Mouse (Mus musculus) liver (tissue): ENCODE measurements around the gene Zfx.

Experiments
- DNase-seq: peaks from one replicate; pipeline ENCODE4 v3.0.0-alpha.2; 2020; ENCODE audit warnings: mixed read lengths

The Zfx gene

DNA sequence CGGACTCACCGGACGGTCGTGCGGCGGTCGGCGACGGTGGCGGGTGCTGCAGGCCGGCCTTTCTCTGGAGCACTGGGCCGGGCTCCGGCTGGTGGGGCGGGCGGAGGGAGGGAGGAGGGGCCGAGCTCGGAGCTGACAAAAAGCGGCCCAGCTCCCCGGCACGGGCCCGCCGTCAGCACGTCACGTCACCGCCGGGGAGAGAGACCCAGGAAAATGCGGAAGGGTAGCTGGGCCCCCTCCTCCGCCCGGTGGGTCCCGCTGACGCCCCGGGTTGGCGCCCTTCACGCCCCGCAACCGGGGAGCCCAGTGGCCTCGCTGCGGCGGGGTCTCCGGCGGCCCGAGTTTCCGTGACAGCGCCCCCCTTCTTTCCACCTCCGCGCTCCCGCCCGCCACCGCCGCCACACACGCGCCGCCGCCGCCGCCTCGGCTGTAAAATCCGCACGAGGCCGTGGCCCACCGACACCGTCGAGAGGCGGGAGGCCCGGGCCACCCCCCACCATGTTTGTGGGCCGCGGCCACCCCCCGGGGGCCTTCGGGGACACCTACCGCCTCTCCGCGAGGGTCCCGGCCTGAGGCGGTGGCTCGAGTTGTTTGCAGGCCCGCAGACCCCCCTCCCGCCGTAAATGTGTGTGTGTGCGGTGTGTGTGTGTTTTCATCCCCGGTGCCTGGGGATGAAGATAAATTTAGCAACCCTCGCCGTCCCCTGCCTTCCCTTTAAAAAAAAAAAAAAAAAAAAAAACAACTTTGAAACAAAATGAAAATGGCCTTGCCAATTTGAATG, at the start of gene Zfx:
Gene Zfx, minus strand, starts transcription at position 644 of the 781 bp plus-strand sequence.
- DNase-seq: peak; percentile 81

DNA sequence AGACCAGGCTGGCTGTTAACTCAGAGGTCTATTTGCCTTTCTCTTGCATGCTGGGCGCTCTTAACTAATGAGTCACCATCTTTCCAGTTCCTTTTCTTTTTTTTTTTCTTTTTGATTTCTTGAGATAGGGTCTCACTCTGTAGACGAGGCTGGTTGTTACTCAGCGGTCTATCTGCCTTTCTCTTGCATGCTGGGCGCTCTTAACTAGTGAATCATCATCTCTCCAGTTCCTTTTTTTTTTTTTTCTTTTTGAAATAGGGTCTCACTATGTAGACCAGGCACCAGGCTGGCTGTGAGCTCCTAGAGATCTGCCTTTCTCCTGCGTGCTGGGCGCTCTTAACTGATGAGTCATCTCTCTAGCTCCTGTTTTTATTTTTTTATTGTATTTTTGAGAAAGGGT, 45.8 kb upstream of the Zfx start:
- DNase-seq: no peak

DNA sequence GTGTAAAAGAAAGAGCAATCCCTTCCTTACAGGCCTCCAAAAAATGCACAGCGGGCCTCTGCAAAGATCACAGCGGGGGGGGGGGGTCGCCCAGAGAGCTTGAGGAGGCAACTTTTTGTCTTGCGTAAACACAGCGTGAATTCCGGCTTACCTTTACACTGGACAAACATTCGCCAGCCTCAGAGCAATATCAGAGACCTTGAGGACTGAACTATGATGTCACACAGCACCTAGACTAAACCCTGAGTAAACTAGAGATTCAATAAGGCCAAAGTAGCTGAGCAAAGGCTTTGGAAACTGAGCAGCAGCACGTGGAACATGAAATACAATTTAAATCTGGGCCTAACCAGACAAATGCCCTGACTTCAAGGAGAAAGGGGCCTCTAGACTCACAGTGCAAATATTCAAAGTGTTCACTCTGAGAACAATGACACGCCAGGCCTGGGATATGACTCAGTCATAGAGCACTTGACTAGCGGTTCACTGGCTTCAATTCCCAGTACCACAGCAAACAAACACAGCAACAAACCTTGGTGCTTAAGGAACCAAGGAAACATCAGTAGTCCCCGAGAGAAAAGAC, 28.8 kb upstream of the Zfx start:
- DNase-seq: no peak

DNA sequence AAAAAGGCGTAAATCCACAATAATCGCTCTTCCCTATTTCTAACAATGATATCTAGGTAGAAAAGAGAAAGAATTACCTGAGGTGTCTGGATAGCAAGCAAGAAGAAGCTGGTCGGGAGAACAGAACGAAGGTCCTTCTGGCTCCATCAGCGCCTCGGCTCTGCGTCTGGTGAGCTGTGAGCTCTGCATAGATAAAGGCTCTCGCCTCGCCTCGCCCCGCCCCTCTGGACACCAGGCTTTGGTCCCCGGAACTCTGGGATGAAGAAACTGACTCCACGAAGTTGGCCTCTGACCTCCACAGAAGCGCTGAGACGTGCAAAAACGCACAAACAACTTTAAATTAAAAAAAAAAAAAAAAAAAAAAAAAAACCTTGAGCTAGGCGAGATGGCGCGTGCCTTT, 27.0 kb upstream of the Zfx start:
- DNase-seq: no peak

DNA sequence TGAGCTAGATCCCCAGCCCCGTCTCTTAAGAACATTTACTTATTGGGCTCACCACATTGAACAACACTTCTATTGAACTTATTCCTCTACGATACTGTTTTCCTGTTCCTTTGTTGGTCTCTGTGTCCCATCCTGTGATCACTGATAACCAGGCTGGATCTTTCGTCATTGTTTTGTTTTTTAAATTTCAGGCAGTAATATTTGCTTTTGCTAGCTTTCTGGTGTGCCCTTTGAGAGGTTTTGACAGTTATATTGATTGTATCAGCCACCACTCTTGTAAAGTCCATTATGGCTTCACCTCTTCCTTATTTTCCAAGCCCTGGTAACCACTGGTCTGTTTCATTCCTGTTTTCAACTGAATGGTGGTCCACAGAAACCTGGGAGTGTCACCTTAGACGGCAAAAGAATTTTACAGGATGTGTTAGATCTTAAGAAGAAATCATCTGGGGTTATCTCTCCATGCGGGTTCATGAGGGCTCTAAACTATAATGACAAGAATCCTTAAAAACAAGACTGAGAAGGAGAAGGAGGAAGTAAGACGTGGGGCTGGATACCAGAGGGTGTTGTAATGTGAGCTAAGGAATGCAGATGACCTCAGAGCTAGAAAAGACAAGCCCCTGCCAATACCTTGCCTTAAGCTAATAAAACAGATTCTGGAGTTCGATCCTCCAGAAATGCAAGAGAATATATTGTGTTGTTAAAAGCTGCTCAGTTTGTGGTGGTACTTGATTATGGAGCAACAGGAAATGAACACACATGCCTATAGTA, 18.7 kb upstream of the Zfx start:
- DNase-seq: no peak

DNA sequence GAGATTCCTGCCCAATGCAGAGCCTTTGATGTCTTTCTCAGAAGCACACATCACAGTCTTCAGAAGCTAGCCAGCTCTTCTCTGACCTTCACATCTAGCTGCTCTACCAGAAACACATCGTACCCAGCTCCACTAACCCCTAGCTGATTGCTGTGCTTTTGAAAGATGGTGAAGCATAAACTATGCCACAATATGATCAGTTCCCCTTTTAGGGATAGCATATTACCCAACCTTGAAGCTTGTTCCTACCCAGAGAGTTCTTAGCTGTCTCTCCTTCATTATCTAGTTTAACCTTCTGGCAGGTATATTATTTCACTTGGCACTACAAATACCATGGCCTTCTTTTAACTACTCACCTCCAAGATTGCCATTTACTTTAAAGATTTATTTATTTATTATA, 16.6 kb upstream of the Zfx start:
- DNase-seq: no peak

DNA sequence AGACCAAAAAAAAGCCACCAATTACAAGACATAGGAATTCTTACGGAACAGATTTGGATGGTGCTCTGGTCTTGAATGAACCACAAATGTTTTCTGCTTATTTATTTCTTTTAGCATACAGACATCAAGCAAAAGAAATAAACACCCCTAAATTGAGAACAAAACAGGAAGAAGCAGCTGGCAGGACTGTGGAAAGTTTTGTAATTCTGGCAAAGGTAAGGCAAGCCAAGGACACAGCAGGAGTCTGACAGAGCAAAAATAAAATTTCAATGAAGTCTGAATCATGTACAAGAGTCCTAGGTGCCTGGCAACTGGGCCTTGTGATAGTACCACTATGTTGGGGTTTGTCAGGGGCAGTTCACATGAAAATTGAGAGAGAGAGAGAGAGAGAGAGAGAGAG, 14.8 kb upstream of the Zfx start:
- no peak for DNase-seq

DNA sequence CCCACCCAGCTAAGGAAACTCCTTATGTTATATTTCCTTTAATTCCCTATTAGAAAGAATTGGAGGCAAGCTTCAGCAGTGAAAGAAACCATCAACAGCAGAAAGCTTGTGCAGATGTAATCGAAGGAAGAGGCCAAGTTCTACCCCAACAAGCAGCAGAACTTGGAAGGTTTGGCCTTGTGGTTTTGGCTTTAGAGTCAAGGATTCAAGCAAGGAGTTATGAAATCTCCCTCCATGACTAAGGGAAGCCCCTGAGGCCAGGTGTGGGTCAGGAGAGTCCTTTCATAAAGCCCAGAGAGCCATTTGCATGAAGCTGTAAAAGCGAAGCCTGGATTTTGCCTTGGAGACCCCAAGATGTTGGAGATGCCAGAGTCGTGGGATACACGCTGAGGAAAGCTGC, 11.6 kb upstream of the Zfx start:
- no peak for DNase-seq

DNA sequence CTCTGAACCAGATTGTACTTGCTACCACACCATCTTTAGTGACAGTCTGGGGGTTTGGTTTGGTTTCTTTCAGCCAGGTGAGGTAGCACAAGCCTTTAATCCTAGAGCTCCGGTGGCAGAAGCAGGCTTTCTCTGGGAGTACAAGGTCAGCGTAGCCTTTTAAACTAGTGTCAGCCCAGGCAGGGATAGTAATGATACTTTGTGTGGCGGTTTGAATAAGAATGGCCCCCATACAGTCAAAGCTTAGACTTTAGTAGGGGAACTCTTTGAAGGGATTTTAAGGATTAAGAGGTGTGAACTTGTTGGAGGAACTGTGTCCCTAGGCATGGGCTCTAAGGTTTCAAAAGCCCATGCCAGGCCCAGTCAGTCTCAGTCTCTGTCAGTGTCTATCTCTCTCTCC, 10.0 kb upstream of the Zfx start:
- no peak for DNase-seq

DNA sequence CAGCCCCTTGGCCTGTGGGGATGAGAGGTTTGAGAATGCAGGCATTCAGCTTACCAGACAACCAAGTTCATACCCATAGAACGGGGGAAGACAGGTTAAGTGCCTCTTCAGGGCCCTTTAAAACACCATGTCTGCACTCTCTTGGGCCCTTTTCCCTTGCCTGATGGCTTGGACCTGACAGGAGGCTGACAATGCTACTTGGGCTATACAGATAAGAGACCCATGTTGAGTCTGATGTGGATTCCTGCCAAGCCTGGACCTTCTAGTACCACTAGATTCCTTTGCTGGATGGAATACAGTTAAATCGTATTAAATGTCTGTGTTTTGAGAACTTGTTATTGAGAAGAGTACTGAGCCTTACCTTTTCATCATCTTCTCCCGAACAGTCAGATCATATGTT, 8.7 kb upstream of the Zfx start:
- DNase-seq: no peak

DNA sequence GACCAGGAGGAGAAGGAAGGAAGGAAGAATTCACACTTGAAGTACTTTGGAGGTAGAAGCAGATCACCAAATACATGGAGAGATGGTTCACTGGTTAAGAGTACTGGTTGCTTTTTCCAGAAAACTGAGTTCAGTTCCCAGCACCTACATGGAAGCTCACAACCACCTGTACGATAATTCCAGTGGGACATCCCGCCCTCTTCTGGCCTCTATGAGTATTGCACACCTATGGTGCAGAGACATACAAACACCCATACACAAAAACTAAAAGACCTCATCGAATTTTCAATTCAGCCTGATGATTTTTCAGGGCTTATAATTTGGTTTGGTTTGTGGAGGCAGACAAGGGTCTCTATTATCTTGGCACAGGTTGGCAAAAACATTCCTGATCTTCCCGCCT, 6.2 kb upstream of the Zfx start:
- DNase-seq: no peak

DNA sequence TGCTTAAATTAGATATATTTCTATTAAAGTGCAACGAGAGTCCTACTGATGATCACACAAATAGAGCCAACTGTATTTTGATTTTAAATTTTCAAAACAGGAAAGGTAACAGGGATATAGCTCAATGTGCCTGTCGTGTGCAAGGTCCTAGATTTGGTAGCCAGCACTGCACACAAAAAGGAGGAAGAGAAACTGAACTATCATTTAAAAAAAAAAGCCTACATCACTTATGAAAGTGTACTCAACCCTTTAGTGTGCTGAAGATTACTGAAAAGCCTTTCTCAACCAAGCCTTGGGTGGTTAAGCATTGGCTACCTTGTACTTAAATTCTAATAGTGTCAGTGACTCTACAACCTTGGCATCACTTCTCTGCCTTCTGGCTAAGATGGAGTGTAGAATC, 2.4 kb upstream of the Zfx start:
- no peak for DNase-seq

DNA sequence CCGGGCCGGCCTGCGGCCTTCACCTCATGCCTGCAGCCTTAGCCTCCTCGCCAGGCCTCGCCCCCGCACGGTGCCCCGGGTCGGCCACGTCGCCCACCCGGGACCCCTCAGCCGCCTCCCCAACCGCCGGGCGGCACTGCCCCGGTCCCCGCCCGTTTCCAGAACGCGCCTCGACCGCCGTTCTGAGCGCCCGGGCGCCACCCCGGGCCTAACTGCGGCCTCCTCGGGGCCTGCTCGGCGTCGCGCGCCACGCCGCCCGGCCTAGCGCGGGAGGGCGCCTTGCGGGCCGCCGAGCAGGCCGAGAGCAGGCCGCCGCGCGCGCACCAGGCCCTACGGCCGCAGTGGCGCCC, 818 bp downstream of the Zfx start:
- no peak for DNase-seq

DNA sequence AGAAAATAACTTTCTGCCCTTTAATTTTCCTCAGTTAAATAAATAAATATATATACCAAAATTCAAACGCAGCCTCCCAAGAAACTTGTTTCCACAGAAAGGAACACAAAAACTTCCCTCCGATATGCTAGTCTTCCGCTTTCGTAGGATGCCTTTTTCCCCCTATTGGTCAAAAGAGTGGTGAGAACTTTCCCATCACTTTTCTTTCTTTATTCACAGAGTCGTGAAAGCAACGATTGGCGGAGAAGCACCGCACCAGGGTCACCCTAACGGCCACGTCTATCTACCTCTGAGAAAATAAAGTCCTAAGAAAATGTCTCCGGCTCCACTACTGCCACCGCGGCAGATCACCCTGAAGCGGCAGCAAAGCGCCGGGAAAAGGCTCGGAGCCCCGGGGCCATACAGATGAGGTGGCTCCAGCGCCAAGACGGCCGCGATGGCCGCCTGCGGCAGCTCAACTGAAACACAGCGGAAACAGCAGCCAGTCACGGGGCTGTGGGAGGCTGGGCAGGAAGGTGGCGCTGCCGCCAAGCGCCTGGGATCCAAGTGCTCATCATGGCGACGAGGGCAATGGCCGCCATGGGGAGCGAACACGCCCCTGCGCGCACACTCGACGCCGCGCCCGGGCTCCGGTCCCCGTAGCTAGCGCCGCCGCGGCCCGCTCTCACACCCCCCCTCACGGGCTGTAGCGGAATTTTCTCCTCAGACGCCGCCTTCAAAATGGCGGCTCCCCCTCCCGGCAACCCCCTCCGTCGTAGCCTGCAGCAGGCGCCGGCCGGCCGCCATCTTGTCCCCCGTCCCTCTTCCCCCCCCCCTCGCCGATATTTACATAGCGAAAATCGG, 1.4 kb downstream of the Zfx start:
- peak; percentile 88 for DNase-seq

DNA sequence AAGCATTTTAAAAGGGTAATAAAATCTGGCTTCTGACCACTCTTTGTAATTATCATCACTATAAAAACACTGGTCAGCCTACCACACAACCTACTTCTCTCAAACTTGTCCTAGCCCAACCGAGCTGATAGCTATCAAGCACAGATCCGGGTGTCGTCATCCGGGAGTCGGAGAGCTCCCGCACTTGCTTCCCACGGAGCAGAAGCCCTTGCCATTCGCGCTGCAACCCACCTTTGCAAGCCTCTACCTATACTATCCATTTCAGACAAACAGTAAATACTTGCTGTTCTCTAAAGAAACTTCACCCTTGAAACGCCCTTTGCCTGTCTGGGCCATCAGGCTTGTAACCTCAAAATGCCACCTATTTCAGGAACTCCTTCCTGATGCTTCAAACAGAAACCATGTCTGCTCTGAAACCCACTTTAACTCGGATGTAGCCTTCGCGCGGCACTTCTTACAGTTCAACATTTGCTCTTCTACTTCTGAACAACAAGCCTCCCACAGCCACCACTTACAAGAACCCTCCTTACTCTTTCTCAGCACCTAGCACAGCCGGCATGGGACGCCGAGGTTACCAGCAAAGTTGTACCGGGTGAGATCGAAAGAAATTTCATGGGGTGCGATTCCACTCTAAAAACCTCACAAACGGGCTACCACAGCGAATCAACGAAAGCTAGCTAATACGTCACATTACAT, 2.2 kb downstream of the Zfx start:
- DNase-seq: peak; percentile 59

DNA sequence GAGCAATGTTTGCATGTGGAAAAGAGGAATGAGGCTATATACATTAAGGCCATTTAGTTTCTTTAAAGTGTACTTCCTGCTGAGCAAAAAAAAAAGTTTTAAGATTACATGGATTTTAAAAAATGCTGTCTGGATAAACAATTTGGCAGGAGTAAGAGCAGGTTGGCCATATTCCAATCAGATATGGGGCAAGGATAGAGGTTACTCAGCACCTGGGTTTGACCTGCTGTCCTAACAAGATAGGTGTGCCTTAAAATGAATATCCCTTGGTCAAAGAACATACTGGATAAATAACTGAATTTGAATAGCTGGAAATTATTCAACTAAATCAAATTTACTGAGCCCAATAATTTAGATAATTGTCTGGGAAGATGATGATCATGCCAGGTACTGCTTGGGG, 5.2 kb downstream of the Zfx start:
- DNase-seq: no peak

DNA sequence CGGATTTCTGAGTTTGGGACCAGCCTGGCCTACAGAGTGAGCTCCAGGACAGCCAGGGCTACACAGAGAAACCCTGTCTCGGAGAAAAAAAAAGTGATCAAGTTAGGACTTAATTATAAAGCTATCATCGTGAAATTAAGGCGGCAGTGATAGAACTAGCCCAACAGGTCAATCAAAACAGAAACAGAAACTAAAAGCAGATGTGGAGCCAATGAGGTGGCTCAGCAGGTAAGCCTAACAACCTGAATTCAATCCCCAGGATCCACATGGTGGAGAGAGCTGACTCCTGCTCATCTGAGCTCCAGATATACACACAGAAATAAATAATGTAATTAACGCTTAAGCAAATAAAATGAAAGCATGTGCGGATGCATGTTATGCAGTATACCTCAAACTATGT, 7.6 kb downstream of the Zfx start:
- DNase-seq: no peak

DNA sequence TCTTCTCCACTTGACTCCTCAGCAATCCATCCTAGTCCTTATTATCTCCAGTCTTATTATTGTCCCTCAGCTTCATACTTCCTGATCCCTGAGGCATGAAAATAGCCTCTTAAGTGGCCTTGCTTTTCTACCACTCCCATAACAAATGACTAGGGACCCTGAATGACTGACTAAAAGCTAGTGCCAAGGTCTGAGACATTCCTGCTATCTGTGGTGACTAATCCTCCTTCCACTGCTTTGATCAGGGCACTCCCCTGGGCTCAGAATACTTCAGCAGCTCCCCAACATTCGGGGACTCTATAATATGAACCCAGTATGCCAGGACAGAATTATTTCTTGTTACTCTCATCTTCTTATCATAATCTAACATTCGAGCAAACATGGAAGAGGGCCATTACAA, 17.5 kb downstream of the Zfx start:
- DNase-seq: no peak

DNA sequence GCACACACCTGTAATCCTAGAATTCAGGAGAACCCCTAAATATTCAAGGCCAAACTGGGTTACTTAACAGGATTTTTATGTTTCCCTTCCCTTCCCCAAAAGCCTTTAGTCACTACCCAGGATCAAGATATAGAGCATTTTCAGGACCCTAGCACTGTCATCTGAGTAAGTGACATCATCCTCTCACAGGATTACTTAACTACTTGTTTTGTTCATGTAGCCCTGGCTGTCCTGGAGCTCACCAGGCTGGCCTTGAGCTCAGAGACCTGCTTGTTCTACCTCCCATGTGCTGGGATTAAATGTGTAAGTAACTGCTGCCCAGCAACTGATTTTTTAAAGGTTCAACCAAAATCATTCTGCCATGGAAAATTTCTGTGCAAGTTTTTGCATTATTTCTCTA, 20.6 kb downstream of the Zfx start:
- DNase-seq: no peak

DNA sequence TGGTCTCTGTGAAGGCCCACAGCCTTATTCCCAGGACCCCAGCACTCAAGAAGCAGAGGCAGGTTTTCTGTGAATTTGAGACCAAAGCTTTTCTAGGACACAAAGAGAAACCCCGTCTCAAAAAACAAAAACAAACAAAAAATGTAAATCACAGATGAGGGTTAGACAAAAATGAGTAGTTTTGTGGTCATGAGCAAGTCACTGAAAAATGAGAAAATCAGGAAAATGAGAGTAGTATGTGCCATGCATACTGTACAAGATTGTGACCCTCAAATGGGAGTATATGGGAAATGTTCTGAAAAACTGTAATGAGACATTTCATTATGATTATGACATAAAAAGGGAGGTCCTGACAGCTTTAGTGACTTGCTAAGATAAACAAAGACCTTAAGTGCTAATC, 22.9 kb downstream of the Zfx start:
- DNase-seq: no peak

DNA sequence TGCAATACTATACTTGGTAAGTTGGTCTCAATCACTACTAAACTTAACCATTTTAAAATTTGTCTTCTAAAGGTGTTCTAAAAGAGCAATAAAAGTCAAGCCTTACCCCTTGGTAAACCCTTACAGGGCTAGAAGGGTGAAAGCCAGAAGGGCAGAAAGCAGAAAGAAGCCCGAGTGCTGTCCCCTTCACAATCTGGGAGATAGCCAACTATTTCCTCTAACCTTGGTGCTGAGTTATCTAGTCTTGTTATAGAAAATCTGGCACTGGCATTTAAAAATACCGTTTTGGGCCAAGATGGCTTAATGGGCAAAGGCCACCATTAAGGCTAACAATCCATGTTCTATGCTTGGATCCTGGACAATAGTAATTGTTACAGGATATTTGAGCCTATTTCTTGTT, 32.5 kb downstream of the Zfx start:
- DNase-seq: no peak

DNA sequence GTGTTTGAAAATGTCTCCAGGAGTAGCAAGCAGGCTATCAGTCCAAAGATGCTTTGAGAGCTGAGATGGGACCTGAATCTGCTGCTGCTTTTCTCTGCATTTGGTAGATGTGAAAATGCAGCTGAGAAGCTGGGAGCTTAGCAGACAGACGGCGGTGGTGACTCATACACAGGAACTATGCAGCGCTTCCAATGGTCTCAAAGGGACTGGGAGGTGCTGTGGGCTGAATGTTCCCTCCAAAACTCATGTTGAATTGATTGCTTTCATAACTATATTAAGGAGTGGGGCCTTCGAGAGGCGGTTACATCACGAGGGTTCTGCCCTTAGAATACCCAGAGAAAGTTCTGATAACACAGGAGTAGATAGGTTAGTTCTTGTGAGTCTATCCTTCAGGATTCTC, 62.3 kb downstream of the Zfx start:
- DNase-seq: no peak

DNA sequence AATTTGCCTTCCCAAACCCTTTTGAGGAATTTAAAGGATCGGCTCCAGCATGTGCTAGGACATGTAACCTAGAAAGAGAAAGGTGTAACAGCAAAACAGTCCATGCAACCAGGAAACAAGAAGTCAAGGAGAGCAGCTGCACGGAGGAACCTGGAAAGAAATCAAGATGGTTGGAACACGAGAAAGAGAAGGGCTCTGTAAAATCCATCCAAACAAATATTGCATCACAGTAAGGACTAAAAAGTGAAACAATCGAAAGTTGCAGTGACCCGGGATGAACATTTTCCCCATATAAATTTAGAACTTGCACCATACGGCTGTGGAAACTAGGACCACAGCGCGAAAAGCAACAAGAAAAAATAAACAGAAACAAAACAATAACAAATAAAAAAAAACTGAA, 62.8 kb downstream of the Zfx start:
- DNase-seq: no peak
